Mouse (Mus musculus) cerebellum, adult 9-11 months (tissue): ENCODE data around the gene Cog2.
A peak's percentile ranks its signal among the peaks of the same experiment; 100 is the strongest.

ENCODE experiments used
- DNase-seq: peaks from one replicate; pipeline ENCODE4 v3.0.0; 2022

Gene Cog2

DNA sequence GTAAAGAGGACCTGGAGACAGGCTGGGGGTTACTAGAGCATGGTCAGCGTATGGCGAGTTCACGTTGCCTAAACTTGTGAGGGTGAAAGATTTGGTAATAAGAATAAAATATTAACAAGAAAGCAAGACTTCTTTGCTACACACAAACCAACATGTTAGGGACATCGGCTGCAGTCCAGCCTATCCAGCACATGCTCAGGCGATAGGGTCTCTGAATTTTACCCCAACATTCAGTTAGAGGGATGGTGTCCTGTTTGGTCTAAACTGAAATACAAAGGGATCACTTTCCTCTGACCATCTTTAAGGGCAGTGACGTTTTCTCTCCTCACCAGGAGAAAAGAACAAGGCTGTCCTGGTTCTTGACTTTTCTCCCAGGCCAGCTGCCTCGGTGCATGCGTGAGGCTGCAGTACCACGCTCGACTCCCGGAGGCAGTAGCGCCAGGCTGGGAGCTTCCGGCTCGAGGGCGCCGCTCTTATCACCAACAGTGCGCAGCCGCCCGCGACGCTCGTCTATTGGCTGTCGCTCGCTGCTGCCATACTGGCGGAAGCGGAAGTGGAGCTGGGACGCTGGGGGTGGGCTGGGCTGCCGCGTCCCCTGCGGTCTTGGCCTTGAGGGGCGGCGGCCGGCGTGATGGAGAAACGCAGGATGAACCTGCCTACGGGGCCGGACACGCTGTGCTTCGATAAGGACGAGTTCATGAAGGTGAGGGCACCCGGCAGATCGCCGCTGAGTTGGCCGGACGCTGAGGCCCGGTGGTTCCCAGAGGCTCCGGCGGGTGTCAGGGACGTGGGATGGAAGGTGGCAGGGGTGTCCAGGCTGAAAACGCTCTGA, at the start of gene Cog2:
Cog2 (plus strand) TSS at position 519 of the 832 bp plus-strand sequence.
- DNase-seq, result peak; percentile 91

DNA sequence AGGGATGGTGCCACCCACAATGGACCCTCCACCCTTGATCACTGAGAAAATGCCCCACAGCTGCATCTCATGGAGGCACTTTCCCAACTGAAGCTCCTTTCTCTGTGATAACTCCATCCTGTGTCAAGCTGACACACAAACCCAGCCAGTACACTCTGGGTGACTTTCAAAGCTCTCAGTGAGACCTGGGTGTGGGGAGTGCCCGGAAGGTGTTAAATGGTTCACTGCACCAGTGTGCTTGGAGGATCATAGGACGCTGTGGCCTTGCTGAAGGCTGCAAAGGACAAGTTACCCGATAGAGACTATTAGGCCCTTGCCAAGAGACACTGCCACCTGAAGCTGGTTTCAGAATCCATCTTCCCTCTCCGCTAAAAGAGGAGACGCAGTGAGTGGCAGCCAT, 44.9 kb upstream of the Cog2 start:
- DNase-seq, result no peak

DNA sequence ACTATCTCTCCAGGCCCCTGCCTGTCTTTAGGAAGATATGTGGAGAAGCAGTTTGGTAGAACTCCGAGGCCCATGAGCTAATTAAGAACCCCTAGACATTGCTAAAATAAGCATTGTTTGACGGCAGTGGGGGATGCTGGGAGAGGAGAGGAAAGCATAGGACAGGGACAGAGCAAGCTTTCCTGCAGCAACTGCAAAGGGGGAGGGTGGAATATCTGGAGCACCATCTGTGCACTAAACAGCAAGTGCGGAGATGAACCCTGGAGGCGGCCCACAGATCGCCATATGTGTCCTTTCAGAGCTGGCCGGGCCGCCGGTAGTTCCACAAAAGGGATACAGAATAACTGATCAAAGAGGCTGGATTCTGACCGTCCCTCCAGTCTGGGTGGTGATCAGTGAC, 43.9 kb upstream of the Cog2 start:
- peak; percentile 88 for DNase-seq

DNA sequence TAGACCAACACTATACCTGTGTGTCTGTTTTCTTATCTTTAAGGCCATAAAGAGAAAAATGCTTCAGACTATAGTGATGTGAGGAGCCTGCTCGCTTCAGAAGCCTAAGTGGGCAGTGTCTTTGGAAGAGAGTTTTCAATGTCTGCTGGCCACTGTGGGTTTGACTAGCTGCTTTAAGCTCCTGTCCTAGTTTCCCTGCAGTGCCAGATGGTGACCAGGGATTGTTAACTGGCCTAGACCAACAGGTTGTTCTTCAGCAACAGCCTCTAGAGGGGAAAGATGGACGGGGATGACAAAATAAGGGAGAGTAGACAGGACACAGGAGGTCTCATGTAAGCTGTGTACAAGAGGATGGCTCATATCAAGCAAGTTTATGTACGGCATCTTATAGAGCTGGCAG, 41.3 kb upstream of the Cog2 start:
- no peak for DNase-seq

DNA sequence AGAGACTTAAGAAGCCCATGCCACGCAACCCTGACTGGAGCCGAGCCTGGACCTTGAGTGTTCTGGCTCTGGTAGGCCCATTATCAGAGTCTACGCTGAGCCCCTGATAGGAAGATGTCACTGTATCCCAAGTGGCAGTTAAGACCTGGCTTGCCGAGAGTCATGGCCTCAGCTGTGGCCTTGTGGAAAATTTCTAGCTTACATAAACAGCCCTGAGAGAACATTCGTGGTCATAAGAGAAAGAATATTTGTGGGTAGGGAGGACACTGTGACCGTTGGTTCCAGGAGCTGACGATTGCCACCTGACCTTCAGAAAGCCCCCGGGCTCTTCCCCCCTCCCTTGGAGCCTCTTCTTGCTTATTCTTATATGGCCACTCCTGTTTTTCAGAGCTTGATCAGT, 40.2 kb upstream of the Cog2 start:
- DNase-seq, result no peak

GRCm38 (mm10) chr8:124482790-124483189, 37.8 kb upstream of the Cog2 start:
- DNase-seq, result peak; percentile 73

GRCm38 (mm10) chr8:124483356-124484115, 37.0 kb upstream of the Cog2 start:
- DNase-seq, result no peak

DNA sequence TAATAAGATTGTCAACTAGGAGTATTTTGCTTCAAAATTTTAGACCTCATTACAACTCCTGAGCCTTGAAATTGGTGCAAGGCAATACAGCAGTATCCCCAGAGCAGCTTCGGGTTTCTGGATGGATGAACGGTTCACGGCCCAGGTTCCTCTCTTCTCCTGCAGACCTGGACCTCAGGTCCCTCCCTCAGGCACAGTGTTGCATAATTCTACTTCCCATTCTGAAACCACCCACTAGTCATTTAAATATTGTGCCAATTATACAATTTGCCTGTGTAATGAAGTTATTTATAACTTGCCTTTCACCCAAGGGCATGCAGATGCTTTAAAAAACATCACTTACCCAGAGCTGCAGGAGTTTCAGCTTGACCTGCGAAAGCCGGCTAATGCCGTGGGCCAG, 31.3 kb upstream of the Cog2 start:
- no peak for DNase-seq

- no peak for DNase-seq
Measured at GRCm38 (mm10) chr8:124489786-124490185, 30.8 kb upstream of the Cog2 start.

DNA sequence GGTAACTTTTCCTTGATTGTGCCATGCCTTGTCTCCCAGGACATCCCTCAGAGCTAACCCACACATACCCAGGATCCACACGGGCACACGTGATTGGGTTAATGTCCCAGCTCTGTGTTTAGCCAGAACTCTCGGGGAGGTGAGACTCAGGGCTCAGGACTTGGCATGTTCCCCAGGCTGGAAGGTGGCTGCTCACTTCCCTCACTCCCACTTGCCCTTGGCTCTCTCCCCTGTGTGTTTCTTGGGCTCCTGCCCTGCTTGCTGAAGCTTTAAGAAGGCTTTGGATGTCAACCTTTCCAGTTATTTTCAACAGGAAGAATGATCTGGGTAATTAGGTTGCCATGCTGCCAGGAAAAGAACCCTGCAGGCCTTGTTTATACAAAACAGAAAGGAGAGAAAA, 26.2 kb upstream of the Cog2 start:
- peak; percentile 95 for DNase-seq

- DNase-seq, result no peak
Measured at GRCm38 (mm10) chr8:124494955-124495354, 25.6 kb upstream of the Cog2 start.

GRCm38 (mm10) chr8:124495676-124496075, 24.9 kb upstream of the Cog2 start:
- peak; percentile 81 for DNase-seq

DNA sequence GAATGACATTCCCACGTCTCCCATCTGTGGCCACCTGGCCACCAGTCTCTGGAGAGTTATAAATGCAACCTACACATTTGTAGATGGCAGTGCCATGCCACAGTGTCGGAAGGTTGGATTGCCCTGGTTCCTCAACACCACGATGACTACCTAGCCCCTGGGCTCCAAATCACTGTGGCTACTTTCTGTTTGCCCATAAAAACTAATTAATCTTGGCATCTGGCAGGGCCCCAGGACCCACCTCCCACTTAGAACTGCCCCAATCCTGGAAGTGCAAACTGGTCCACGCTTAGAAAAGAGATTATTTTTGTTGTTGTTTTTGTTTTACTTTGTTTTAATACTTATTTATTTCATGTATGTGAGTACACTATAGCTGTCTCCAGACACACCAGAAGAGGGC, 24.3 kb upstream of the Cog2 start:
- DNase-seq, result peak; percentile 53

DNA sequence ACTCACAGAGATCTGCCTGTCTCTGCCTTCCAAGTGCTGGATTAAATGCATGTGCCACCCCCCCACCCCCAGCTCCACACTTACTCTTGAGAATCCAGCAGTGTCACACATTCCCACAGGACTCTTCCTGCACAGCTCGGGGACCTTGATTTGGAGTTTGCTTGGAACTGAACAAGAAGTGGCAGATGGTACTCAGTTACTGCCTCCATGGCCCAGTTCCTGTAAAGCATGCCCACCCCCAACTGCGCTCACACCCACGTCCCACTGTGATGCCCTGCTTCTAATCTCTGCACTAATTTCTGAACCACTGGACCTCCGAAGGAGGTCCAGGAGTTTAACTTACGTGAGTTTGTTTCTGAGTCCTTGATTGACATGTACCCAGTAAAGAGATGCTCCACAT, 23.7 kb upstream of the Cog2 start:
- DNase-seq, result no peak

DNA sequence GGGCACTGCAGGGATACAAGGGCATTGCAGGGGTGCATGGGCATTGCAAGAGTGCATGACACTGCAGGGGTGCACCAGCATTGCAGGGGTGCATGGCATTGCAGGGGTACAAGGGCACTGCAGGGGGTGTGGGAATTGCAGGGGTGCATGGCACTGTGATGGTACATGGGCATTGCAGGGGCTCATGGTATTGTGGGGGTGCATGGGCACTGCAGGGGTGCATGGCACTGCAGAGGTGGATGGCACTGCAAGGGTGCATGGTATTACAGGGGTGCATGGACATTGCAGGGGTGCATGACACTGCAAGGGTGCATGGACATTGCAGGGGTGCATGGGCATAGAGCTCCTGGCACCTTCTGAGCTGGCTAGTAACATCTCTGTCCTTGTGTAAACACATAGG, 22.2 kb upstream of the Cog2 start:
- peak; percentile 56 for DNase-seq

DNA sequence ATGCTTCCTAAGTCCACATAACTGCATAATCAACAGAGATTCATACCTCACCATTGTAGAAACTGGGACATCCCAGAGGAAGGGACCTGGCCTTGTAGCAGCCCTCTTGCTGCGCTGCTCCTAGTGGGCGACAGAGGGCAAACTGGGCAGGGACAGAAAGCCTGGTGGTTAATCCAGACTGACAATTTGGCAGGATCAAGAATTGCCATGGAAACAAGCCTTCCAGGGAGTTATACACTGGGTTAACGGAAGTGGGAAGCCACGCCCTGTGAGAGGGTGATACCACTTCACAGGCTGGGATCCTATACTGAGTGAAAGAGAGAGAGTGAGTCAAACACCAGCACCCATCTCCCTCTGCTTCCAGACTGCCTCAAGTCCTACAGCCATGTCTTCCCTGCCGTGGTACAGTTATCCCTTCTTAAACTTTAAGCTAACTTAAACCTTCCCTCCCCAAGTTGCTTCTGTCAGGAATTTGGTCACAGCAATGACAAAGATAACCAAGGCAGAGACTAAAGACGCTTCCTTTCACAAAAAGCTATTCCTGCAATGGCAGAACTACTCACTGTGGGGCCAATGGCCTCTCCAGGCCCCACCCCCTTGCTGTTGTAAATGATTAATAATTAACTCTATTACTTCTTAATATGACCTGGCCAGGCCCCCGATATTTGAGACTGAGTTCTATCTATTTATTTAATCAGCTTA, 21.2 kb upstream of the Cog2 start:
- no peak for DNase-seq

DNA sequence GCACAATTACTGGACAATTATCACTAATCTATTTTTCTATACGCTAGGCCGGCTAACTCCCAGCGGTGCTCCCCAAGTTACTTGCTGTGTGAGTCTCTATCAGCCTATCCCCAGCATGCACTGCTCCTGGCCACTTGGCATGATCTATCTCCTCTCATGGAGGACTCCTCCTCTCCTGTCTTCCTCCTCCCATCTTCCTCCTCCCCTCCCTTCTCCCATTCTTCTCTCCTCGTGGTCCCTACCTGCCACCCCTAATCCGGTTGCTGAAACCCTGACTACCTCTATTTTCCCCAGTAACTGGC, 20.7 kb upstream of the Cog2 start:
- no peak for DNase-seq

DNA sequence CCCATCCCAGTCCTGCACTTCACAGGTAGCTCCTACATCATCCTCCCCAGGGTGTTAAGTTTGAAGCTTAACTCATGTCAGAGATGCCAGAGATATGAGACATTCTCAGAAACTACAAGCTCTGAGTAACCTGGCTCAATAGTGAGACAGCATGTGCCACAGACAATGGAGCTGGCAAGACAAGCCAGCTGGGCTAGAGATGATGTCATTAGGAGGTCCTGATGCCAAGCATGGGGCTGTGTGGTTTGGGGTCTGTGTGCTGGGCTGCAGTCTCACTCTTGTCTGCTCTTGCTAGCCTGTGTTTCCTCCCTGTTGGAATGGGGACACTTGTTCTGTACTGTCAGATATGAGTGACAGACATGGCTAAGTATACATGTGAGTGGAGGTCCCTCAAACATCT, 14.9 kb upstream of the Cog2 start:
- DNase-seq, result peak; percentile 59

DNA sequence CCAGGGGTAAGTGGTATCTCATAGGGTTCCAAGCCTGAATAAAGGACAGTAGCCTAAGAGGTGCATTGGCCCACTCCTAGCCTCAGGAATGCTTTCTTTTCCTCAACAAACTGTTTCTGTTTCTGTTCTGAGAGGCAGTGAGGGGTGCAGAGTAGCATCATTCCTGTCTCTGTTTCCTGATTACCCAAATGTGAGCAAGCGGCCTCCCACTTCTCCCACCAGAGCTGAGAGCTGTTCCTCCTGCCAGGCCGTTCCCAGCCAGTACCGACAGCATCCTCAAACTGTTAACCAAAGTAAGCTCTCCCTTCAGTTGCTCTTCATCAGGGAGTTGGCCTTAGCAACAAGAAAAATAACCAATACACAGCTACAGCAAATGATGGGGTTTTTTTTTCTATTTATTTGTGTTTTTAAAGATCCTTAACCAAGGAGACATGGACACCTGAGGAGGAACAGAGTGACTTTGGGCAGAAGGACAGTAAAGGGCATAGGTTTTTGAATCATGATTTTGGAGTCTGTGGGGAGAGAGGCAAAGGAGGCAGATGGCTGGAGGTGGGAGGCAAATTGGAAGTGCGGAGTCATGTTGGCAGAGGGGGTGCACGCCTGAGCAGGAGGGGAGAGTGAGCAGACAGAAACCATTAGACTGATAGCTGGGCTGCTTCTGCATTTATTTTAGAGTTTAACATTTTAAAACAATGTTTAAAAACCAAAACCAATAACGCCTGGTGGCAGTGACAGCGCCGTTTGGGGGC, 12.8 kb upstream of the Cog2 start:
- peak; percentile 90 for DNase-seq

- peak; percentile 85 for DNase-seq
Measured at GRCm38 (mm10) chr8:124508321-124508695, 12.3 kb upstream of the Cog2 start.

DNA sequence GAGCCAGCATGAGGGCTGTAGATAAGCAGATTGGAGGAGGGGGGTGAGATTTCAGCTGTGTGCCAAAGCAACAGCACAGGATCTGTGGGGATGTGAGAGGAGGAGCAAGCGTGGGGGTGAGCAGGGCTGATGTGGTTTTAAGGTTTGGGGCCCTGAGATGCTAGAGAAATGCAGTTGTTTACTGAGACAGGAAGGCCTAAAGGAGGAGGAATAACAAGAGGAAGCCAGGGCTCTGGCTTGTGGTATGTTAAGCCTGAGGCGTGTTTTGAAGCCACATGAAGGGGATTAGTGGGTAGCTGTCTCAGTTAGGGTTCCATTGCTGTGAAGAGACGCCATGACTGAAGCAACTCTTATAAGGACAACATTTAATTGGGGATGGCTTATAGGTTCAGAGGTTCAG, 11.4 kb upstream of the Cog2 start:
- no peak for DNase-seq

- no peak for DNase-seq
Measured at GRCm38 (mm10) chr8:124516039-124516438, 4.5 kb upstream of the Cog2 start.

- DNase-seq, result peak; percentile 20
Measured at GRCm38 (mm10) chr8:124516525-124516924, 4.0 kb upstream of the Cog2 start.
